ENCODE assay signal across 8 mouse cellular contexts in genomic region chr8:117156866-117157768, GRCm38 (mm10). TPM values are rescaled to one million over a fixed set of nuclear protein-coding genes. Genes with fewer than 3 reads are reported as not detected.
DNase-seq lines count a peak whose midpoint lies in the region; ATAC-seq lines count a peak whose summit lies in the region.

No protein-coding gene starts in this region.

- H3K36me3 ChIP-seq in kidney, embryonic 16.5 days (ENCODE audit: insufficient read depth, low read length): no peaks in the 10 kb centered on the region
- H3K36me3 ChIP-seq in hindbrain, embryonic 10.5 days: no peaks in the 10 kb centered on the region
- H3K36me3 ChIP-seq in midbrain, embryonic 11.5 days (ENCODE audit: control insufficient read depth, insufficient read depth, low read length): no peaks in the 10 kb centered on the region

- peak overlapping the region; percentile 89 for H3K27ac ChIP-seq in kidney, embryonic 16.5 days (ENCODE audit: low read length)
- H3K27ac ChIP-seq in hindbrain, embryonic 10.5 days: peak overlapping the region; percentile 93
- peak overlapping the region; percentile 48 for H3K27ac ChIP-seq in midbrain, embryonic 11.5 days (ENCODE audit: low read depth, low read length)

- H3K4me2 ChIP-seq in kidney, embryonic 16.5 days (replicated peaks; ENCODE audit: low read depth, low read length): peak overlapping the region; percentile 88
- H3K4me2 ChIP-seq in midbrain, embryonic 11.5 days: peak overlapping the region; percentile 89

- peaks cover 22% of the 10 kb centered on the region for H3K4me1 ChIP-seq in kidney, embryonic 16.5 days (ENCODE audit: insufficient read depth, low read length)
- H3K4me1 ChIP-seq in hindbrain, embryonic 10.5 days (replicated peaks): peaks cover 40% of the 10 kb centered on the region
- H3K4me1 ChIP-seq in midbrain, embryonic 11.5 days (ENCODE audit: control insufficient read depth, insufficient read depth, low read length): peaks cover 15% of the 10 kb centered on the region

- no peak for DNase-seq in kidney, postnatal 14 days
- peak; percentile 61 for DNase-seq in T-cell, adult 2 months (ENCODE audit: low spot score)
- DNase-seq in hindbrain, embryonic 10.5 days (ENCODE audit: low spot score): no peak
- DNase-seq in midbrain, embryonic 11.5 days (ENCODE audit: low spot score, missing footprints): peak; percentile 88
- DNase-seq in adrenal gland, adult 2 months: no peak
- no peak for DNase-seq in cerebellum, postnatal 4 days (ENCODE audit: low spot score in 2 of 2)
- no peak for DNase-seq in right cerebral cortex, postnatal 14 days

- no peaks in the 10 kb centered on the region for H3K27me3 ChIP-seq in kidney, embryonic 16.5 days (ENCODE audit: insufficient read depth, low read length)
- H3K27me3 ChIP-seq in hindbrain, embryonic 10.5 days (ENCODE audit: insufficient read depth, poor library complexity, severe bottlenecking): no peaks in the 10 kb centered on the region
- no peaks in the 10 kb centered on the region for H3K27me3 ChIP-seq in midbrain, embryonic 11.5 days (ENCODE audit: control insufficient read depth, insufficient read depth, low read length)

- peak; percentile 14; the same call in 1 of the 2 replicates for ATAC-seq in kidney, embryonic 16.5 days (ENCODE audit: low FRiP score, low TSS enrichment)
- peak; percentile 8 for ATAC-seq in midbrain, embryonic 11.5 days (ENCODE audit: low FRiP score)

- H3K9me3 ChIP-seq in kidney, embryonic 16.5 days (ENCODE audit: low read length): no peaks in the 10 kb centered on the region
- H3K9me3 ChIP-seq in hindbrain, embryonic 10.5 days: no peaks in the 10 kb centered on the region
- no peaks in the 10 kb centered on the region for H3K9me3 ChIP-seq in midbrain, embryonic 11.5 days (ENCODE audit: control insufficient read depth, low read length)

- H3K9ac ChIP-seq in kidney, embryonic 16.5 days (replicated peaks; ENCODE audit: low read length): peak overlapping the region; percentile 82
- peak overlapping the region; percentile 89 for H3K9ac ChIP-seq in midbrain, embryonic 11.5 days (ENCODE audit: low read length)

- 10% methylated on average over 33 of the region's 33 CpGs for WGBS in kidney, embryonic 16.5 days
- 12% methylated on average over 33 of the region's 33 CpGs for WGBS in hindbrain, embryonic 10.5 days
- 12% methylated on average over 33 of the region's 33 CpGs for WGBS in midbrain, embryonic 11.5 days

- H3K4me3 ChIP-seq in kidney, embryonic 16.5 days (ENCODE audit: low read length): peak overlapping the region; percentile 97
- peak overlapping the region; percentile 73 for H3K4me3 ChIP-seq in hindbrain, embryonic 10.5 days
- H3K4me3 ChIP-seq in midbrain, embryonic 11.5 days (ENCODE audit: low read depth, low read length): peak overlapping the region; percentile 88

RNA-seq across cellular contexts. Expression of gene Gan, which starts 0.8 kb away (rescaled TPM):
- 1.6 and 1.8 TPM in 2 replicates for polyA plus RNA-seq in kidney, embryonic 16.5 days (2015; fragmentation: Nextera tagmentation; extraction: Ambion mirVana)
- polyA plus RNA-seq in hindbrain, embryonic 10.5 days (2016; fragmentation: Nextera tagmentation; extraction: Ambion mirVana): 2.1 and 2.8 TPM in 2 replicates
- 2.2 and 2.3 TPM in 2 replicates for polyA plus RNA-seq in midbrain, embryonic 11.5 days (2014; fragmentation: Nextera tagmentation; extraction: Ambion mirVana)
- total RNA-seq in adrenal gland, adult 2 months (2021): 10 to 100 TPM in 1 of 2 experiments, 1 to 10 TPM in 1; 8.5 to 13.1 TPM
- 3.4 and 4.0 TPM in 2 replicates for polyA plus RNA-seq in adrenal gland, adult 2 months (2012; rRNA removed)

Comparison
In these comparisons a context has a peak if more than half of its experiments do, and no peak if none do; other contexts are left out.
1. DNase-seq: peak in T-cell, adult 2 months (single experiment) and midbrain, embryonic 11.5 days (single experiment); none in kidney, postnatal 14 days (single experiment), hindbrain, embryonic 10.5 days (single experiment), adrenal gland, adult 2 months (single experiment), cerebellum, postnatal 4 days (0 of 2) and right cerebral cortex, postnatal 14 days (single experiment).
2. Peak in every context shown above with its lines, with median percentiles within 50 percentile points of each other: H3K27ac ChIP-seq and H3K4me3 ChIP-seq.